Mouse (Mus musculus): Measurements from ENCODE around the gene Sla2.

GRCm38 (mm10) chr2:156843331-156843730, 43.7 kb downstream of the Sla2 start:
- TF ChIP-seq CTCF (IDR thresholded peaks at IDR 0.05; ENCODE audit: low read depth), result no peak
- TF ChIP-seq EP300 (IDR thresholded peaks at IDR 0.05; ENCODE audit: low read depth), result no peak

Measured in liver, postnatal 0 days (tissue).